Comparison of ENCODE assay signal across 11 mouse cellular contexts in the genomic region with DNA sequence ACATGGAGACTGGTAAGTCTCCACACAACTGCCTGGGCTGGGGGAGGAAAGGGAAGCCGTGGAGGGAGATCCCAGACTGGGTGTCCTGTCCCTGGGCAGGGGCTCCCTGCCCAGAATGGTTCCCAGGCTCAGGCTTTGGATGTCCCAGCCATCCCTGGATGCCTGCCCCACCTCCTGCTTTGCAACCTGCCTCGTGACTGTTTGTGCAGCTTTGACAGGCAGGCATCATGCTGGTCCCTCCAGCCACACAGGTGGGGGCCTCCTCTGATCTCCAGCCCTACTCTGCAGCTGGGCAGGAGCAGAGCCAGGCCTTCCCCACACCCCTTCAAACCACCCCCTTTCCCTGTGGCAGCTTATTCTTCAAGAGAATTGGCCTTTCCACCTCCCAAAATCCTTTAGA. TPM values are rescaled to one million over a fixed set of nuclear protein-coding genes. Genes with fewer than 3 reads are reported as not detected.
A peak's percentile ranks its signal among the peaks of the same experiment; 100 is the strongest.
DNase-seq lines count a peak whose midpoint lies in the region; ATAC-seq and TF ChIP-seq lines count a peak whose summit lies in the region.
"Had no signal": no experiment of that assay in that cellular context is flagged by ENCODE, and none has a peak within 500 bp of the region (broad histone marks: within the 10 kb centered on the region; RNA-seq: fewer than 3 reads in every experiment).

No protein-coding gene starts in this region.

- H3K4me3 ChIP-seq in forebrain, embryonic 16.5 days (replicated peaks; ENCODE audit: low read length) = no peak overlapping the region
- no peak overlapping the region for H3K4me3 ChIP-seq in forebrain, embryonic 13.5 days
- no peak overlapping the region for H3K4me3 ChIP-seq in hindbrain, embryonic 15.5 days
- no peak overlapping the region for H3K4me3 ChIP-seq in hindbrain, embryonic 13.5 days
- H3K4me3 ChIP-seq in liver, postnatal 0 days (ENCODE audit: low read depth, low read length) = no peak overlapping the region
- H3K4me3 ChIP-seq: limb, embryonic 15.5 days had no signal

- no peak for TF ChIP-seq CTCF in liver, postnatal 0 days (IDR thresholded peaks at IDR 0.05; ENCODE audit: low read depth)

- H3K4me1 ChIP-seq in forebrain, embryonic 16.5 days (replicated peaks; ENCODE audit: control insufficient read depth, insufficient read depth, low read length) = no peaks in the 10 kb centered on the region
- 0 out of 2 replicates have a peak, but pooled peaks cover 3% of the 10 kb centered on the region for H3K4me1 ChIP-seq in forebrain, embryonic 13.5 days
- no peaks in the 10 kb centered on the region for H3K4me1 ChIP-seq in hindbrain, embryonic 15.5 days (replicated peaks)
- 0 out of 2 replicates have a peak, but pooled peaks cover 9% of the 10 kb centered on the region for H3K4me1 ChIP-seq in hindbrain, embryonic 13.5 days (replicated peaks)
- H3K4me1 ChIP-seq in liver, postnatal 0 days (ENCODE audit: insufficient read depth) = no peaks in the 10 kb centered on the region
- H3K4me1 ChIP-seq: limb, embryonic 15.5 days had no signal

- 0 out of 2 replicates have a peak, but pooled peaks cover 3% of the 10 kb centered on the region for H3K36me3 ChIP-seq in forebrain, embryonic 16.5 days (ENCODE audit: control insufficient read depth, insufficient read depth)
- H3K36me3 ChIP-seq in forebrain, embryonic 13.5 days (ENCODE audit: poor library complexity, severe bottlenecking) = peaks cover 72% of the 10 kb centered on the region
- peaks cover 16% of the 10 kb centered on the region for H3K36me3 ChIP-seq in hindbrain, embryonic 15.5 days
- H3K36me3 ChIP-seq in hindbrain, embryonic 13.5 days = peaks cover 58% of the 10 kb centered on the region
- H3K36me3 ChIP-seq in liver, postnatal 0 days (replicated peaks; ENCODE audit: insufficient read depth, low read length) = no peaks in the 10 kb centered on the region

- H3K4me2 ChIP-seq in forebrain, embryonic 16.5 days (ENCODE audit: low read length) = no peak overlapping the region
- no peak overlapping the region for H3K4me2 ChIP-seq in forebrain, embryonic 13.5 days
- H3K4me2 ChIP-seq in hindbrain, embryonic 15.5 days = no peak overlapping the region
- H3K4me2 ChIP-seq in hindbrain, embryonic 13.5 days = no peak overlapping the region
- H3K4me2 ChIP-seq in liver, postnatal 0 days (ENCODE audit: low read depth, low read length) = no peak overlapping the region
- H3K4me2 ChIP-seq: limb, embryonic 15.5 days had no signal

- DNase-seq in Muller cell, postnatal 12 days (ENCODE audit: inconsistent ontology term) = peak; percentile 22
- peak; percentile 60 to 69 for DNase-seq in cerebellum, postnatal 25 days
- no peak for DNase-seq in liver, postnatal 0 days
- DNase-seq: thymus, postnatal 25 days had no signal

- 49% methylated on average over 2 of the region's 2 CpGs for WGBS in forebrain, embryonic 16.5 days
- 29% methylated on average over 2 of the region's 2 CpGs for WGBS in forebrain, embryonic 13.5 days
- 37% methylated on average over 2 of the region's 2 CpGs for WGBS in hindbrain, embryonic 15.5 days
- WGBS in hindbrain, embryonic 13.5 days = 64% methylated on average over 2 of the region's 2 CpGs
- 63% methylated on average over 2 of the region's 2 CpGs for WGBS in liver, postnatal 0 days (ENCODE audit: insufficient replicate concordance)

- H3K27me3 ChIP-seq in forebrain, embryonic 16.5 days (replicated peaks; ENCODE audit: control insufficient read depth, insufficient read depth, low read length) = no peaks in the 10 kb centered on the region
- no peaks in the 10 kb centered on the region for H3K27me3 ChIP-seq in forebrain, embryonic 13.5 days
- no peaks in the 10 kb centered on the region for H3K27me3 ChIP-seq in hindbrain, embryonic 15.5 days
- no peaks in the 10 kb centered on the region for H3K27me3 ChIP-seq in hindbrain, embryonic 13.5 days
- H3K27me3 ChIP-seq in liver, postnatal 0 days (ENCODE audit: insufficient read depth, low read length) = no peaks in the 10 kb centered on the region
- H3K27me3 ChIP-seq: limb, embryonic 15.5 days had no signal

- ATAC-seq in forebrain, embryonic 16.5 days = peak; percentile 45; the same call in 1 of the 2 replicates
- ATAC-seq in forebrain, embryonic 13.5 days = no peak
- 0 out of 2 replicates have a peak, but pooled peaks have one; percentile 31 for ATAC-seq in hindbrain, embryonic 15.5 days (ENCODE audit: low FRiP score, low read depth)
- ATAC-seq in hindbrain, embryonic 13.5 days (ENCODE audit: low FRiP score) = no peak
- no peak for ATAC-seq in liver, postnatal 0 days
- ATAC-seq: activated CD4-positive, CD25-positive, alpha-beta regulatory T cell, adult 4 months had no signal

- H3K9me3 ChIP-seq in forebrain, embryonic 16.5 days (ENCODE audit: control insufficient read depth, low read length) = no peaks in the 10 kb centered on the region
- no peaks in the 10 kb centered on the region for H3K9me3 ChIP-seq in forebrain, embryonic 13.5 days (replicated peaks)
- no peaks in the 10 kb centered on the region for H3K9me3 ChIP-seq in hindbrain, embryonic 15.5 days
- H3K9me3 ChIP-seq in hindbrain, embryonic 13.5 days = no peaks in the 10 kb centered on the region
- no peaks in the 10 kb centered on the region for H3K9me3 ChIP-seq in liver, postnatal 0 days (ENCODE audit: low read length)
- H3K9me3 ChIP-seq: limb, embryonic 15.5 days had no signal

- H3K27ac ChIP-seq in forebrain, embryonic 16.5 days (ENCODE audit: low read length) = no peak overlapping the region
- H3K27ac ChIP-seq in forebrain, embryonic 13.5 days = no peak overlapping the region
- H3K27ac ChIP-seq in hindbrain, embryonic 15.5 days (replicated peaks) = no peak overlapping the region
- H3K27ac ChIP-seq in hindbrain, embryonic 13.5 days = no peak overlapping the region
- no peak overlapping the region for H3K27ac ChIP-seq in liver, postnatal 0 days (ENCODE audit: low read depth)
- H3K27ac ChIP-seq: kidney, postnatal 0 days; limb, embryonic 15.5 days had no signal

- no peak for TF ChIP-seq EP300 in liver, postnatal 0 days (IDR thresholded peaks at IDR 0.05; ENCODE audit: low read depth)

- H3K9ac ChIP-seq in forebrain, embryonic 16.5 days (replicated peaks; ENCODE audit: low read depth, low read length) = no peak overlapping the region
- no peak overlapping the region for H3K9ac ChIP-seq in forebrain, embryonic 13.5 days
- H3K9ac ChIP-seq in hindbrain, embryonic 15.5 days = no peak overlapping the region
- no peak overlapping the region for H3K9ac ChIP-seq in hindbrain, embryonic 13.5 days
- H3K9ac ChIP-seq in liver, postnatal 0 days (replicated peaks) = no peak overlapping the region
- H3K9ac ChIP-seq: limb, embryonic 15.5 days had no signal

RNA-seq across cellular contexts. Expression of gene Slc41a1, which starts 12.0 kb away (rescaled TPM):
- polyA plus RNA-seq in forebrain, embryonic 16.5 days (2015; fragmentation: Nextera tagmentation; extraction: Ambion mirVana) = 15.4 and 20.8 TPM in 2 replicates
- 10.5 and 11.3 TPM in 2 replicates for polyA plus RNA-seq in forebrain, embryonic 13.5 days (2015; fragmentation: Nextera tagmentation; extraction: Ambion mirVana)
- 18.9 and 24.7 TPM in 2 replicates for polyA plus RNA-seq in hindbrain, embryonic 15.5 days (2015; fragmentation: Nextera tagmentation; extraction: Ambion mirVana)
- 13.3 and 13.6 TPM in 2 replicates for polyA plus RNA-seq in hindbrain, embryonic 13.5 days (2015; fragmentation: Nextera tagmentation; extraction: Ambion mirVana)
- polyA plus RNA-seq in liver, postnatal 0 days (2015; fragmentation: Nextera tagmentation; extraction: Ambion mirVana) = 0.81 and 0.91 TPM in 2 replicates

RNA-seq across cellular contexts. Expression of gene Rab29, which starts 27.7 kb away (rescaled TPM):
- polyA plus RNA-seq in forebrain, embryonic 16.5 days (2015; fragmentation: Nextera tagmentation; extraction: Ambion mirVana) = 8.8 and 9.0 TPM in 2 replicates
- 8.5 and 9.2 TPM in 2 replicates for polyA plus RNA-seq in forebrain, embryonic 13.5 days (2015; fragmentation: Nextera tagmentation; extraction: Ambion mirVana)
- polyA plus RNA-seq in hindbrain, embryonic 15.5 days (2015; fragmentation: Nextera tagmentation; extraction: Ambion mirVana) = 7.0 and 10.3 TPM in 2 replicates
- 8.0 TPM in 2 replicates for polyA plus RNA-seq in hindbrain, embryonic 13.5 days (2015; fragmentation: Nextera tagmentation; extraction: Ambion mirVana)
- 9.0 and 10.3 TPM in 2 replicates for polyA plus RNA-seq in liver, postnatal 0 days (2015; fragmentation: Nextera tagmentation; extraction: Ambion mirVana)

RNA-seq across cellular contexts. Expression of gene Pm20d1, which starts 42.1 kb away (rescaled TPM):
- polyA plus RNA-seq in forebrain, embryonic 16.5 days (2015; fragmentation: Nextera tagmentation; extraction: Ambion mirVana) = 0.18 and 0.67 TPM in 2 replicates
- 0.15 and 0.16 TPM in 2 replicates for polyA plus RNA-seq in forebrain, embryonic 13.5 days (2015; fragmentation: Nextera tagmentation; extraction: Ambion mirVana)
- polyA plus RNA-seq in hindbrain, embryonic 15.5 days (2015; fragmentation: Nextera tagmentation; extraction: Ambion mirVana) = 0.26 and 0.41 TPM in 2 replicates
- 0.27 and 0.30 TPM in 2 replicates for polyA plus RNA-seq in hindbrain, embryonic 13.5 days (2015; fragmentation: Nextera tagmentation; extraction: Ambion mirVana)
- polyA plus RNA-seq in liver, postnatal 0 days (2015; fragmentation: Nextera tagmentation; extraction: Ambion mirVana) = 10.5 and 10.7 TPM in 2 replicates
- polyA plus RNA-seq: activated CD4-positive, CD25-positive, alpha-beta regulatory T cell, adult 4 months had no signal

Comparison
In these comparisons a context has a peak if more than half of its experiments do, and no peak if none do; other contexts are left out.
1. ATAC-seq: peak in forebrain, embryonic 16.5 days (single experiment) and hindbrain, embryonic 15.5 days (single experiment); none in forebrain, embryonic 13.5 days (single experiment), hindbrain, embryonic 13.5 days (single experiment) and liver, postnatal 0 days (single experiment).